Mouse (Mus musculus): ENCODE results near the gene Slc5a5. TPM values are rescaled to one million over a fixed set of nuclear protein-coding genes. Genes with fewer than 3 reads are reported as not detected.
A peak's percentile ranks its signal among the peaks of the same experiment; 100 is the strongest.

Gene Slc5a5
- polyA plus RNA-seq, 1 experiment = 3.0 TPM

DNA sequence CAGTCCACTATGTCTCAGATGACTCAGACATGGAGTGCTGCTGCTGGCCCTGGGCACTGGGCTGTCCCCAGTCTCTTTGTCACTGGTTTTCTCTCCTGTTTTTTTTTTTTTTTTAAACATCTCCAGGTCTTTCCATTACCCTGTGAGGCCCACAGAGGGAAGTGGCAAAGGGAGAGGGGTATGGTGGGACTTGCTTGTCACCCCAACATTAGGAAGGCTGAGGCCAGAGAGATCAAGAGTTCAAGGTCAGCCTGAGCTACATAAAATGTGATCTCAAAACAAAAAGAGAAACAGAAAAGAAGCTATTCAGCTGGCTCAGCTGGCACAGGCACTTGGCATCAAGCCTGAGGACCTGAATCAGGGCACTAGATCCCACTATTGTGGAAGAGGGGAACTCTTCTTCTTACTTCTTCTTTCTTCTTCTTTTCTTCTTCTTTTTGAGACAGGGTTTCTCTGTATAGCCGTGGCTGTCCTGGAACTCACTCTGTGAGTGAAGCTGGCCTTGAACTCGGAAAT, 8.4 kb upstream of the Slc5a5 start:
- H3K4me2 ChIP-seq (ENCODE audit: low read depth) = no peak overlapping the region
- H3ac ChIP-seq (ENCODE audit: control insufficient read depth, insufficient read length) = no peak overlapping the region
- TF ChIP-seq CEBPB (IDR thresholded peaks at IDR 0.05; ENCODE audit: insufficient read depth, poor library complexity, severe bottlenecking) = no peak
- no peak for TF ChIP-seq MYOD1 (IDR thresholded peaks at IDR 0.05; ENCODE audit: control insufficient read depth in 1 of 3, insufficient read length in 2 of 3, low read depth in 2 of 3)
- no peaks in the 10 kb centered on the region for H3K36me3 ChIP-seq (ENCODE audit: control insufficient read depth, insufficient read depth)
- no peak overlapping the region for H3K4me3 ChIP-seq
- H3K27me3 ChIP-seq (ENCODE audit: control insufficient read depth, insufficient read depth, insufficient read length) = no peaks in the 10 kb centered on the region
- H3K79me2 ChIP-seq (ENCODE audit: control insufficient read depth, insufficient read depth) = peaks cover 12% of the 10 kb centered on the region

DNA sequence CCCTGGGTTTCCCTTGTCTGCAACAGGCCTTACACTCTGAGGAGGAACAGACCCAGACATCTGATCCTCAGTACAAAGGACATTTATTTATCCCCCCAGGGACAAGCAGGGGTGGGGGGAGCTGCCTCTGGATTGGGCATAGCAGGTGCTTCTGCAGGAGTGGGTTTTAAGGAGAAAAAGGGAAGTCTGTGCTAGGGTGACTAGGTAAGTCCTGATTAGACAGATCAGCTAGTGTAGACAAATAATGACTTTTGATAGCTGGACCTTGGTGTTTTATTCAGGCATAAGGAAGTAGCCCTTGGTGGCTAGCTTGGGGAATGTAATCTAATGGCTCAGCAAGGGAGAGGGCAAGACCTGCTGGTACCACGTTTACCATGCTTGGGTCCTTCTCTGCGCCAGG, 6.7 kb upstream of the Slc5a5 start:
- no peak overlapping the region for H3K4me2 ChIP-seq (ENCODE audit: low read depth)
- peaks cover 8% of the 10 kb centered on the region for H3K36me3 ChIP-seq (ENCODE audit: control insufficient read depth, insufficient read depth)
- no peak overlapping the region for H3ac ChIP-seq (ENCODE audit: control insufficient read depth, insufficient read length)
- no peak overlapping the region for H3K4me3 ChIP-seq
- TF ChIP-seq TCF12 (IDR thresholded peaks at IDR 0.05; ENCODE audit: insufficient read depth, poor library complexity, severe bottlenecking) = no peak
- H3K27me3 ChIP-seq (ENCODE audit: control insufficient read depth, insufficient read depth, insufficient read length) = no peaks in the 10 kb centered on the region
- H3K79me2 ChIP-seq (ENCODE audit: control insufficient read depth, insufficient read depth) = peaks cover 18% of the 10 kb centered on the region

DNA sequence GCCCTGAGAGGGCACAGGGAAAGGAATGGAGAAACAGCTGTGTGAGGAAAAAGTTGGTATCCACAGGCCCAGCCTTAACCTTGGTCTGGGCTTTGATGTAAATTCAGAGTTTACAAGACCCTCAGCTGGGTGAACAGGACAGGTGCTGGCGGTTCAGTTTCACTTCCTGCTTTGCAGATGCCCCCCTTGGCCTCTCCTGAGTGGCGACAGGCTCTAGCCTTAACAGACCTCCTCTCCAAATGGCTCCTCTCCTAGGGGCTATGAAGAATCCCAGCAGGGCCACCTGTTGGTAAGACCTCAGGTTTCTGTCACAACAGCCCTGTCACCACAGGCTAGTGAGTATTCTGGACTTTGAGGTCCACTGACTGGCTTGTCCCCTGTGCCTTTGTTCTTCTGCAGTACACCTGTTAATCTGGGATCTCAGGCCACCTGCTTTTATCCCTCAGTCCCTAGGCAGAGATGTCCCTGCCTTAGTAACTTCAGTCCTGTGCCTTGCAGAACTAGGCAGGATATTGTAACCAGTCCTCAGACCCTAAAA, 6.2 kb upstream of the Slc5a5 start:
- no peak for TF ChIP-seq E2F4 (IDR thresholded peaks at IDR 0.05; ENCODE audit: insufficient read depth)
- TF ChIP-seq USF1 (IDR thresholded peaks at IDR 0.05; ENCODE audit: low read depth) = no peak
- no peak for TF ChIP-seq MYOD1 (IDR thresholded peaks at IDR 0.05; ENCODE audit: control insufficient read depth in 1 of 3, insufficient read length in 2 of 3, low read depth in 2 of 3)
- peak overlapping the region; percentile 98 for H3K4me3 ChIP-seq
- H3K36me3 ChIP-seq (ENCODE audit: control insufficient read depth, insufficient read depth) = peaks cover 13% of the 10 kb centered on the region
- H3K4me2 ChIP-seq (ENCODE audit: low read depth) = peak overlapping the region; percentile 94
- peaks cover 18% of the 10 kb centered on the region for H3K79me2 ChIP-seq (ENCODE audit: control insufficient read depth, insufficient read depth)
- no peaks in the 10 kb centered on the region for H3K27me3 ChIP-seq (ENCODE audit: control insufficient read depth, insufficient read depth, insufficient read length)
- H3ac ChIP-seq (ENCODE audit: control insufficient read depth, insufficient read length) = no peak overlapping the region

DNA sequence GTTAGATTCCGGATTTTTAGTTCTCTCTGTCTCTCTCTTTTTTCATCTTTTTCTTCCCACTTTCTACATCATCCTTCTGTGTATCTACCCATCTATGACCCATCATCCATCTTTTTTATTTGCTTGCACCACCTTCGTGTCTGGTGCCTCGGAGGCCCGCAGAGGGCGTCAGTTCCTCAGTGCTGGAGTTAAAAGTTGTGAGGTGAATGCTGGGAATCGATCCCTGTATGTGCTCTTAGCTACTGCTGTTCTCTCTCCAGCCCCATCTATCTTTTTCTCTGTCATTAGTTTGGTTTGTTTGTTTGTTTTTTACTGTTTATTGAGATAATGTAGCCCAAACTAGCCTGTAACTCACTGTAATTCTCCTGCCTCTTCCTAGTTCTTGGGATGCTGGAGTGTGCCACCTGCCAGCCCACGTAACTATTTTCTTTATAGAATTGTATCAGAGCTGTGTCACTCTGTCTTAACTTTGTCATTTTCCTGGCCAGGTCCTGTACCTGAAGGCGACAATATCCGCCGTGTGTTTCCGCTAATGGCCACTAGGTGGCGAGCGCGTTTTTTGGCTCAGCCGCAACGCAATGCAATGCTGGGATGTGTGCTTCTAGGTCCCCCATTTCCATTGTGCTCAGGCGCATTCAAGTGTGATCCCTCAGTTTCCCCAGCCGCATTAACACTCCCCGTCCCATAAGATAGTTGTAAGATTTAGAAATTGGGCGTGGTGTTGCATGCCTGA, 5.3 kb upstream of the Slc5a5 start:
- H3K4me3 ChIP-seq = peak overlapping the region; percentile 98
- no peak for TF ChIP-seq CEBPB (IDR thresholded peaks at IDR 0.05; ENCODE audit: insufficient read depth, poor library complexity, severe bottlenecking)
- TF ChIP-seq MAX (IDR thresholded peaks at IDR 0.05; ENCODE audit: low read depth) = no peak
- TF ChIP-seq MYOD1 (IDR thresholded peaks at IDR 0.05; ENCODE audit: control insufficient read depth in 1 of 3, insufficient read length in 2 of 3, low read depth in 2 of 3) = no peak
- TF ChIP-seq TCF12 (IDR thresholded peaks at IDR 0.05; ENCODE audit: insufficient read depth, poor library complexity, severe bottlenecking) = no peak
- no peak for TF ChIP-seq E2F4 (IDR thresholded peaks at IDR 0.05; ENCODE audit: insufficient read depth)
- no peak for TF ChIP-seq SRF (IDR thresholded peaks at IDR 0.05; ENCODE audit: control insufficient read depth, insufficient read length, low read depth)
- TF ChIP-seq USF1 (IDR thresholded peaks at IDR 0.05; ENCODE audit: low read depth) = no peak
- TF ChIP-seq MYOG (IDR thresholded peaks at IDR 0.05; ENCODE audit: control insufficient read depth in 1 of 3, insufficient read depth in 1 of 3, insufficient read length in 2 of 3, low read depth in 2 of 3) = no peak
- TF ChIP-seq REST (IDR thresholded peaks at IDR 0.05; ENCODE audit: insufficient read depth, insufficient read length) = no peak
- TF ChIP-seq POLR2A (IDR thresholded peaks at IDR 0.05; ENCODE audit: insufficient read length, low read depth) = no peak
- H3K4me2 ChIP-seq (ENCODE audit: low read depth) = peak overlapping the region; percentile 94
- H3ac ChIP-seq (ENCODE audit: control insufficient read depth, insufficient read length) = peak overlapping the region; percentile 61
- peaks cover 21% of the 10 kb centered on the region for H3K36me3 ChIP-seq (ENCODE audit: control insufficient read depth, insufficient read depth)
- H3K79me2 ChIP-seq (ENCODE audit: control insufficient read depth, insufficient read depth) = peaks cover 18% of the 10 kb centered on the region
- no peaks in the 10 kb centered on the region for H3K27me3 ChIP-seq (ENCODE audit: control insufficient read depth, insufficient read depth, insufficient read length)

DNA sequence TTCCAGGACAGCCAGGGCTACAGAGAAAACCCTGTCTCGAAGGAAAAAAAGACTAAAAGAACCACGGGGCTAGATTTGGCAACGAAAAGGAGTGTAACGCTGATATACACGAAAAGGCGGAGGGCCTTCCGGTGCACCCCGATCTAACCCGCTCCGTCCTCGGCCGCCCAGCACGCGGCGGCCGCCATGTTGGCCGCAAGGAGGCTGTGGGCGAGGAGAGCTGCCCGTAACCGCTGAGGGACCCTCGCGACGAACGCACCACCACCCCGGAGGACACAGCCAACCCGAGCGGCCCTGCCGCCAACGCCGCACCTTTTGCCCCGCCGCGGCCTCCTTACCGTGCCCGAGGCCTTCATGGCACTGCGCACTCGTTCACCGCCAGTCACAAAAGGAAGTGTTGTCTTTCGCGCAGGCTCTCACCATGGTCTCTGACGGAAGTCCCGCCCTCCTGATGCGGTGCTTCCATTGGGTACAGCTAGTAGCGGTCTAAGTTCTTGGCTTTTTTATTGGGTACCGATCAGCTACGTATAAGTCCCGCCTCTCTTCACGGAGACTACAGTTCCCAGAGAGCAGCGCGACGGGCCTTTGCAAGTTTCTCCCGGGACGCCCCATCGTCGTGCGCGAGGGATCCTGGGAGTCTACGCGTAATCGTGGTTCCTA, 4.6 kb upstream of the Slc5a5 start, which contains the start of gene Rpl18a:
Gene Rpl18a, minus strand, starts transcription at position 392 of the 660 bp plus-strand sequence.
- Histone ChIP-seq H3ac (ENCODE audit: control insufficient read depth, insufficient read length) (peak within 1 kb of the TSS; percentile 61), H3K79me2 (ENCODE audit: control insufficient read depth, insufficient read depth) (peaks cover 18% of the 10 kb centered on the region), H3K36me3 (ENCODE audit: control insufficient read depth, insufficient read depth) (peaks cover 21% of the 10 kb centered on the region), H3K4me2 (ENCODE audit: low read depth) (peak within 1 kb of the TSS; percentile 97), H3K4me3 (peak within 1 kb of the TSS; percentile 98), H3K27me3 (ENCODE audit: control insufficient read depth, insufficient read depth, insufficient read length) (no peaks in the 10 kb centered on the region)
- peak; percentile 94 for TF ChIP-seq POLR2A (IDR thresholded peaks at IDR 0.05; ENCODE audit: insufficient read length, low read depth)
- TF ChIP-seq MAX (IDR thresholded peaks at IDR 0.05; ENCODE audit: low read depth) = no peak
- TF ChIP-seq REST (IDR thresholded peaks at IDR 0.05; ENCODE audit: insufficient read depth, insufficient read length) = peak; percentile 54
- peak; percentile 98 for TF ChIP-seq POLR2AphosphoS2 (IDR thresholded peaks at IDR 0.05; ENCODE audit: insufficient read length, low read depth)
